Mouse (Mus musculus) ES-E14 (cell line): ENCODE data around the gene Snrpc. TPM values are rescaled to one million over a fixed set of nuclear protein-coding genes. Genes with fewer than 3 reads are reported as not detected.

Source experiments
- DNase-seq: peaks from one replicate; pipeline ENCODE4 v3.0.0-alpha.2; 2013; ENCODE audit warnings: low read depth, low spot score
- H3K27ac ChIP-seq: 2 replicates; pipeline ENCODE4 v1.5.1; 2012; ENCODE audit warnings: low read depth, mild to moderate bottlenecking, low read length, moderate library complexity, mixed read lengths; ENCODE audit not compliant: poor library complexity, insufficient read depth, severe bottlenecking
- H3K36me3 ChIP-seq: 2 replicates; pipeline ENCODE4 v1.6.1; 2012; ENCODE audit warnings: mild to moderate bottlenecking, low read length, moderate library complexity, mixed read lengths; ENCODE audit not compliant: control insufficient read depth, poor library complexity, insufficient read depth, severe bottlenecking
- H3K4me1 ChIP-seq, 2 experiments: fragments of 150-350 bp in 1 of 2; sonication (generic) in 1 of 2; 2 replicates each; pipeline ENCODE4 v1.6.1; 2012; ENCODE audit warnings: low read length in 2 of 2, mild to moderate bottlenecking in 1 of 2, mixed read lengths in 1 of 2; ENCODE audit not compliant: control insufficient read depth in 2 of 2, insufficient read depth in 2 of 2, poor library complexity in 1 of 2
- H3K4me3 ChIP-seq, 2 experiments: fragments of 150-350 bp in 1 of 2; sonication (generic) in 1 of 2; 2 replicates each; pipeline ENCODE4 v1.5.1; 2012; ENCODE audit warnings: low read length in 2 of 2, low read depth in 1 of 2, mild to moderate bottlenecking in 1 of 2, mixed read lengths in 1 of 2; ENCODE audit not compliant: insufficient read depth in 1 of 2, poor library complexity in 1 of 2, severe bottlenecking in 1 of 2
- H3K9ac ChIP-seq: 2 replicates; pipeline ENCODE4 v1.6.1; 2012; ENCODE audit warnings: low read depth, mild to moderate bottlenecking, low read length, mixed read lengths; ENCODE audit not compliant: poor library complexity, insufficient read depth, severe bottlenecking
- H3K9me3 ChIP-seq: fragments of 150-350 bp; sonication (generic); 2 replicates; pipeline ENCODE4 v1.6.1; 2012; ENCODE audit warnings: low read depth, mild to moderate bottlenecking, low read length; ENCODE audit not compliant: control insufficient read depth, insufficient read depth
- CHD2 ChIP-seq: IDR thresholded peaks from 2 replicates; pipeline ENCODE4 v1.6.1; 2014; ENCODE audit warnings: mild to moderate bottlenecking, low read depth, low read length, inconsistent platforms
- HCFC1 ChIP-seq: IDR thresholded peaks from 2 replicates; pipeline ENCODE4 v1.6.1; 2012; ENCODE audit warnings: low read length, inconsistent platforms, borderline replicate concordance; ENCODE audit not compliant: insufficient read depth
- MAFK ChIP-seq: IDR thresholded peaks from 2 replicates; pipeline ENCODE4 v1.6.1; 2014; ENCODE audit warnings: mild to moderate bottlenecking, low read depth, low read length, inconsistent platforms; ENCODE audit not compliant: insufficient read depth
- ZC3H11A ChIP-seq: IDR thresholded peaks from 2 replicates; pipeline ENCODE4 v1.6.1; 2012; ENCODE audit warnings: low read depth, mild to moderate bottlenecking, inconsistent platforms, low read length, borderline replicate concordance
- ZNF384 ChIP-seq: IDR thresholded peaks from 2 replicates; pipeline ENCODE4 v1.6.1; 2012; ENCODE audit warnings: low read depth, low read length, inconsistent platforms
- in situ Hi-C, 2 experiments: fragments of 600-800 bp; cut with MboI; formaldehyde crosslinking; loops; one replicate each; pipeline ENCODE4 v1.15.1; 2025; ENCODE audit warnings: low sequenced_read_pairs in 2 of 2, inconsistent platforms in 1 of 2; ENCODE audit not compliant: unreplicated experiment in 2 of 2
- total RNA-seq: library from RNA; depleted of rRNA; stranded (reverse); fragments of 300-350 nt; gene quantifications from 2 replicates; pipeline ENCODE4 v1.2.3, GENCODE M21; 2012

The Snrpc gene
- total RNA-seq, 1 experiment, result 185 TPM

DNA sequence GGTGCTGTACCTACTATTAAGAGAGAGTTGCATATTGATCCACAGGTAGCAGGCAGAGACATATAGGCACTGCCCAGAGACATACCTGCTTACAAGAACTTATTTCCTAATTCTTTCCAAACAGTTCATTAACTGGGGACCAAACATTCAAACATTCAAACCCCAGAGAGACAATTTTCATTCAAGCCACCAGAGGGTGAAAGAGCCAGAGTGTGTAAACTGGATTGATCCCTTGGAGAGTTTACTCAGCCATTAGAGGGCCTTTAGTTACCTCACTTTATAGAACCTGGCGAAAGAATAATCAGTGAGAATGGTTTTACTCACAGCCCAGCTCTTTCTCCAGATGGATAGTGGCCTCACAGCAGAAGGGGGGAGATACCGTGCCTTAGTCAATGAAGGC is 27.5 kb downstream of the Snrpc start:
- Histone ChIP-seq H3K4me1 (peaks cover 0 to 3% of the 10 kb centered on the region in 2 experiments; a peak in 1 of 4 replicates), H3K27ac (no peak overlapping the region), H3K4me3 (no peak overlapping the region), H3K9me3 (no peaks in the 10 kb centered on the region), H3K36me3 (0 out of 2 replicates have a peak, but pooled peaks cover 2% of the 10 kb centered on the region), H3K9ac (no peak overlapping the region)
- in situ Hi-C loops, result no loop called here
- TF ChIP-seq HCFC1, result no peak
- no peak for TF ChIP-seq ZC3H11A
- no peak for TF ChIP-seq MAFK
- TF ChIP-seq ZNF384, result no peak
- TF ChIP-seq CHD2, result no peak
- no peak for DNase-seq

- no peak overlapping the region for H3K9ac ChIP-seq
- TF ChIP-seq MAFK (no peak), ZNF384 (no peak), HCFC1 (no peak), CHD2 (no peak), ZC3H11A (no peak)
- H3K9me3 ChIP-seq, result no peaks in the 10 kb centered on the region
- DNase-seq, result no peak
- H3K4me1 ChIP-seq, result peaks cover 0 to 1% of the 10 kb centered on the region in 2 experiments; a peak in 1 of 4 replicates
- H3K36me3 ChIP-seq, result 0 out of 2 replicates have a peak, but pooled peaks cover 2% of the 10 kb centered on the region
- H3K27ac ChIP-seq, result no peak overlapping the region
- H3K4me3 ChIP-seq, result no peak overlapping the region
- in situ Hi-C loops, result no loop called here
These were observed 28.8 kb downstream of the Snrpc start for GRCm38 (mm10) chr17:27866737-27867136.

GRCm38 (mm10) chr17:27871851-27872250 is 33.9 kb downstream of the Snrpc start:
- no peak overlapping the region for H3K4me3 ChIP-seq
- no peaks in the 10 kb centered on the region for H3K9me3 ChIP-seq
- no peak overlapping the region for H3K27ac ChIP-seq
- no peak for DNase-seq
- H3K9ac ChIP-seq, result no peak overlapping the region
- in situ Hi-C loops, result no loop called here
- peaks cover 0 to 2% of the 10 kb centered on the region in 2 experiments; a peak in 1 of 4 replicates for H3K4me1 ChIP-seq
- H3K36me3 ChIP-seq, result peaks cover 2% of the 10 kb centered on the region; the same call in 1 of the 2 replicates
- TF ChIP-seq ZNF384 (no peak), ZC3H11A (no peak), HCFC1 (no peak), MAFK (no peak), CHD2 (no peak)

DNA sequence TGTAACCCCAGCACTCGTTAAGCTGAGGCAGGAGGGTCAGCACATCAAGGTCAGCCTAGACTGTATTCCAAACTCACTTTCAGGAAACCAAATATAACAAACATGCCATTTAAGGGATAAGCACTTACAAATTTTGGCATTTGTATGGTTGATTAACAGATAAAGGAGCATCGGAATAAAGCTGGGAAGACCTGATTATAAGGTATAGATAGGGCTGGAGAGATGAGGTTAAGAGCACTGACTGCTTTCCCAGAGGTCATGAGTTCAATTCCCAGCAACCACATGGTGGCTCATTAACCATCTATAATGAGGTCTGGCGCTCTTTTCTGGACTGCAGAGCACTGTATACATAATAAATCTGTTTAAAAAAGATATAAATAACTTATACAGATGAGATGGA is 35.6 kb downstream of the Snrpc start:
- peaks cover 5% of the 10 kb centered on the region; the same call in 1 of the 2 replicates for H3K36me3 ChIP-seq
- H3K4me1 ChIP-seq, result peaks cover 0 to 5% of the 10 kb centered on the region in 2 experiments; a peak in 1 of 4 replicates
- in situ Hi-C loops, result no loop called here
- no peak for DNase-seq
- H3K9ac ChIP-seq, result no peak overlapping the region
- H3K4me3 ChIP-seq, result no peak overlapping the region
- no peaks in the 10 kb centered on the region for H3K9me3 ChIP-seq
- TF ChIP-seq ZC3H11A, result no peak
- TF ChIP-seq ZNF384, result no peak
- no peak for TF ChIP-seq CHD2
- no peak for TF ChIP-seq MAFK
- no peak for TF ChIP-seq HCFC1
- no peak overlapping the region for H3K27ac ChIP-seq
